In genomic region chr17:29500243-29500740, GRCm38 (mm10) we compare ENCODE assay signal across 19 mouse cellular contexts. TPM values are rescaled to one million over a fixed set of nuclear protein-coding genes. Genes with fewer than 3 reads are reported as not detected.
A peak's percentile ranks its signal among the peaks of the same experiment; 100 is the strongest.
DNase-seq lines count a peak whose midpoint lies in the region; ATAC-seq and TF ChIP-seq lines count a peak whose summit lies in the region.
"Had no signal": no experiment of that assay in that cellular context is flagged by ENCODE, and none has a peak within 500 bp of the region (broad histone marks: within the 10 kb centered on the region; RNA-seq: fewer than 3 reads in every experiment).

No protein-coding gene starts in this region.

- 59% methylated on average over 7 of the region's 7 CpGs for WGBS in lung, postnatal 0 days
- 78% methylated on average over 7 of the region's 7 CpGs for WGBS in limb, embryonic 10.5 days

- peaks cover 88% of the 10 kb centered on the region for H3K4me1 ChIP-seq in erythroblast, embryonic 14.5 days (ENCODE audit: control insufficient read depth)
- peaks cover 6% of the 10 kb centered on the region; the same call in 1 of the 2 replicates for H3K4me1 ChIP-seq in lung, postnatal 0 days (ENCODE audit: insufficient read depth, low read depth, low read length)
- H3K4me1 ChIP-seq in limb, embryonic 10.5 days = peaks cover 13% of the 10 kb centered on the region; the same call in 1 of the 2 replicates

- peak overlapping the region; percentile 50 for H3K4me3 ChIP-seq in erythroblast, embryonic 14.5 days (replicated peaks)
- no peak overlapping the region for H3K4me3 ChIP-seq in lung, postnatal 0 days (ENCODE audit: low read depth, low read length)
- H3K4me3 ChIP-seq in limb, embryonic 10.5 days = no peak overlapping the region
- H3K4me3 ChIP-seq: midbrain, embryonic 13.5 days; myocyte had no signal

- no peak for TF ChIP-seq EP300 in lung, postnatal 0 days (IDR thresholded peaks at IDR 0.05)

- H3K36me3 ChIP-seq in erythroblast, embryonic 14.5 days (ENCODE audit: control insufficient read depth) = peaks cover 32% of the 10 kb centered on the region
- H3K36me3 ChIP-seq in lung, postnatal 0 days (ENCODE audit: insufficient read depth, low read length) = no peaks in the 10 kb centered on the region
- peaks cover 9% of the 10 kb centered on the region for H3K36me3 ChIP-seq in limb, embryonic 10.5 days
- H3K36me3 ChIP-seq: midbrain, embryonic 13.5 days had no signal

- H3K27ac ChIP-seq in lung, postnatal 0 days (ENCODE audit: low read length) = 0 out of 2 replicates have a peak overlapping the region, but pooled peaks have one; percentile 32
- H3K27ac ChIP-seq in limb, embryonic 10.5 days = peak overlapping the region; percentile 42; the same call in 1 of the 2 replicates
- H3K27ac ChIP-seq: midbrain, embryonic 13.5 days had no signal

- no peak for TF ChIP-seq CTCF in lung, postnatal 0 days (IDR thresholded peaks at IDR 0.05)

- no peak overlapping the region for H3K4me2 ChIP-seq in lung, postnatal 0 days (replicated peaks; ENCODE audit: low read depth, low read length)
- H3K4me2 ChIP-seq: midbrain, embryonic 13.5 days had no signal

- no peak for DNase-seq in lung, postnatal 0 days (ENCODE audit: low spot score)
- DNase-seq in lung, postnatal 14 days = no peak
- no peak for DNase-seq in limb, embryonic 10.5 days (ENCODE audit: low spot score)
- DNase-seq in frontal cortex, adult 2 months (ENCODE audit: extremely low spot score in 1 of 2, low spot score in 1 of 2) = no peak
- DNase-seq in left cerebral cortex, adult 9 months (ENCODE audit: low spot score in 2 of 2) = no peak
- DNase-seq: adrenal gland, postnatal 25 days; cerebellum, postnatal 10 days; lung, postnatal 10 days; right cerebral cortex, adult 18-20 months had no signal

- H3K9ac ChIP-seq in lung, postnatal 0 days (replicated peaks; ENCODE audit: low read depth) = no peak overlapping the region
- H3K9ac ChIP-seq: midbrain, embryonic 13.5 days had no signal

- peaks cover 4% of the 10 kb centered on the region for H3K9me3 ChIP-seq in erythroblast, embryonic 14.5 days (ENCODE audit: control insufficient read depth, low read length)
- no peaks in the 10 kb centered on the region for H3K9me3 ChIP-seq in lung, postnatal 0 days (ENCODE audit: low read length)
- H3K9me3 ChIP-seq in limb, embryonic 10.5 days (replicated peaks) = no peaks in the 10 kb centered on the region
- H3K9me3 ChIP-seq: midbrain, embryonic 13.5 days had no signal

- no peak for ATAC-seq in erythroblast, adult 5-6 weeks (replicated peaks; ENCODE audit: low FRiP score, poor library complexity, severe bottlenecking)
- 0 out of 2 replicates have a peak, but pooled peaks have one; percentile 5 for ATAC-seq in lung, postnatal 0 days
- 0 out of 2 replicates have a peak, but pooled peaks have one; percentile 14 for ATAC-seq in megakaryocyte-erythroid progenitor cell, adult 5-6 weeks (replicated peaks; ENCODE audit: low FRiP score, low TSS enrichment, poor library complexity, severe bottlenecking)
- ATAC-seq: midbrain, embryonic 13.5 days had no signal

- no peaks in the 10 kb centered on the region for H3K27me3 ChIP-seq in erythroblast, embryonic 14.5 days (ENCODE audit: control insufficient read depth)
- H3K27me3 ChIP-seq in lung, postnatal 0 days (replicated peaks; ENCODE audit: insufficient read depth, low read length) = no peaks in the 10 kb centered on the region
- no peaks in the 10 kb centered on the region for H3K27me3 ChIP-seq in limb, embryonic 10.5 days (ENCODE audit: low read depth, poor library complexity, severe bottlenecking)

RNA-seq across cellular contexts. Expression of gene Pim1, which starts 9.7 kb away (rescaled TPM):
- polyA plus RNA-seq in erythroblast, embryonic 14.5 days (2012) = 72.6 and 76.6 TPM in 2 replicates
- total RNA-seq in erythroblast, adult 5-6 weeks (2015; ENCODE audit: low replicate concordance) = 342 and 357 TPM in 2 replicates
- 725 and 933 TPM in 2 replicates for total RNA-seq in erythroblast, adult 5-6 weeks (2017; ENCODE audit: low replicate concordance)
- polyA plus RNA-seq in lung, postnatal 0 days (2015; fragmentation: Nextera tagmentation; extraction: Ambion mirVana) = 30.0 and 49.5 TPM in 2 replicates
- 27.4 and 31.0 TPM in 2 replicates for polyA plus RNA-seq in limb, embryonic 10.5 days (2016; fragmentation: Nextera tagmentation; extraction: Ambion mirVana)
- total RNA-seq in megakaryocyte-erythroid progenitor cell, adult 5-6 weeks (2014; fragmentation: Nextera tagmentation) = 33.2 and 48.8 TPM in 2 replicates
- 96.9 and 106 TPM in 2 replicates for total RNA-seq in megakaryocyte-erythroid progenitor cell, adult 5-6 weeks (2017)
- polyA plus RNA-seq in frontal cortex, adult 2 months (2012; rRNA removed) = 3.2 and 3.7 TPM in 2 replicates

RNA-seq across cellular contexts. Expression of gene Gm17657, which starts 49.1 kb away (rescaled TPM):
- not detected in 2 replicates for polyA plus RNA-seq in erythroblast, embryonic 14.5 days (2012)
- total RNA-seq in erythroblast, adult 5-6 weeks (2015; ENCODE audit: low replicate concordance) = 2.9 TPM in 1 of 2 replicates, not detected in the other
- total RNA-seq in erythroblast, adult 5-6 weeks (2017; ENCODE audit: low replicate concordance) = not detected in 2 replicates
- polyA plus RNA-seq in lung, postnatal 0 days (2015; fragmentation: Nextera tagmentation; extraction: Ambion mirVana) = not detected in 2 replicates
- polyA plus RNA-seq in limb, embryonic 10.5 days (2016; fragmentation: Nextera tagmentation; extraction: Ambion mirVana) = not detected in 2 replicates
- not detected in 2 replicates for total RNA-seq in megakaryocyte-erythroid progenitor cell, adult 5-6 weeks (2014; fragmentation: Nextera tagmentation)
- not detected in 2 replicates for total RNA-seq in megakaryocyte-erythroid progenitor cell, adult 5-6 weeks (2017)
- not detected in 2 replicates for polyA plus RNA-seq in frontal cortex, adult 2 months (2012; rRNA removed)
- total RNA-seq: adrenal gland, postnatal 25 days; hematopoietic stem cell, adult 5-6 weeks had no signal
- polyA plus RNA-seq: intestine, embryonic 14.5 days; kidney, embryonic 14.5 days; limb, embryonic 11.5 days; midbrain, embryonic 13.5 days; myocyte; spleen, adult 2 months had no signal

RNA-seq across cellular contexts. Expression of gene Tbc1d22b, which starts 49.3 kb away (rescaled TPM):
- 0.99 and 1.1 TPM in 2 replicates for polyA plus RNA-seq in erythroblast, embryonic 14.5 days (2012)
- 3.7 and 4.4 TPM in 2 replicates for total RNA-seq in erythroblast, adult 5-6 weeks (2015; ENCODE audit: low replicate concordance)
- total RNA-seq in erythroblast, adult 5-6 weeks (2017; ENCODE audit: low replicate concordance) = 0.51 and 1.3 TPM in 2 replicates
- 5.9 and 6.7 TPM in 2 replicates for polyA plus RNA-seq in lung, postnatal 0 days (2015; fragmentation: Nextera tagmentation; extraction: Ambion mirVana)
- 20.9 and 22.4 TPM in 2 replicates for polyA plus RNA-seq in limb, embryonic 10.5 days (2016; fragmentation: Nextera tagmentation; extraction: Ambion mirVana)
- 15.0 TPM in 2 replicates for total RNA-seq in megakaryocyte-erythroid progenitor cell, adult 5-6 weeks (2014; fragmentation: Nextera tagmentation)
- 3.7 and 4.6 TPM in 2 replicates for total RNA-seq in megakaryocyte-erythroid progenitor cell, adult 5-6 weeks (2017)
- 35.5 and 35.8 TPM in 2 replicates for polyA plus RNA-seq in frontal cortex, adult 2 months (2012; rRNA removed)

RNA-seq across cellular contexts. Expression of gene Tmem217, which starts 51.9 kb away (rescaled TPM):
- not detected in 2 replicates for polyA plus RNA-seq in erythroblast, embryonic 14.5 days (2012)
- not detected in 2 replicates for total RNA-seq in erythroblast, adult 5-6 weeks (2015; ENCODE audit: low replicate concordance)
- not detected in 2 replicates for total RNA-seq in erythroblast, adult 5-6 weeks (2017; ENCODE audit: low replicate concordance)
- polyA plus RNA-seq in lung, postnatal 0 days (2015; fragmentation: Nextera tagmentation; extraction: Ambion mirVana) = 0.31 and 0.76 TPM in 2 replicates
- polyA plus RNA-seq in limb, embryonic 10.5 days (2016; fragmentation: Nextera tagmentation; extraction: Ambion mirVana) = 0.90 and 0.97 TPM in 2 replicates
- total RNA-seq in megakaryocyte-erythroid progenitor cell, adult 5-6 weeks (2014; fragmentation: Nextera tagmentation) = not detected in 2 replicates
- total RNA-seq in megakaryocyte-erythroid progenitor cell, adult 5-6 weeks (2017) = not detected in 2 replicates
- polyA plus RNA-seq in frontal cortex, adult 2 months (2012; rRNA removed) = 0.16 and 0.88 TPM in 2 replicates
- total RNA-seq: hematopoietic stem cell, adult 5-6 weeks had no signal
- polyA plus RNA-seq: myocyte; spleen, adult 2 months had no signal
